Mouse (Mus musculus) urinary bladder, postnatal 36 days (tissue): ENCODE results near the gene Clip2.
"Not testable (repeated sequence)": the region's sequence is repeated elsewhere in the genome, so short reads cannot be mapped to it uniquely, and the experiment has no call there.

ENCODE experiments used
- DNase-seq, 2 experiments: peaks; one replicate each; pipeline ENCODE4 v3.0.0; 2022; ENCODE audit warnings: low spot score in 2 of 2, mixed read lengths in 1 of 2

Clip2 gene

DNA sequence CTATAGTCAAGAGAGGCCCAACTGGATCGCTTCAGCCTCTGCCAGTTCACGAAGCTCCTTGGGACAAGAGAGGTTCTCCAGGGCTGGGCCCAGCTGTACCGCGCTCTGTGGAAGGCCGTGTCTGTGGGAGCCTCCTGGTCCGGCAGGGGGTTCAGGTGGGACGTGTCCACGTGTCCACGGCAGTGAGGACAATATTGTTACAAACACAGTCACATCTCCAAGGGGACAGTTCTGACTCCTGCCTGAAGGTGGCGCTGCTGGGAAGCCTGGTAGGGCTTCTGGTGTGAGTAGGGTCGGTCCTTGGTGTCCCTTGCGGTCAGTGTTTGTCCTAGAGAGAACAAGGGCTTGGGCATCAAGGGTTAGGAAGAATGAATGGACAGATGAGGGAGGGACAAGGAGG lies 61.8 kb downstream of the Clip2 start:
- DNase-seq: no peak

DNA sequence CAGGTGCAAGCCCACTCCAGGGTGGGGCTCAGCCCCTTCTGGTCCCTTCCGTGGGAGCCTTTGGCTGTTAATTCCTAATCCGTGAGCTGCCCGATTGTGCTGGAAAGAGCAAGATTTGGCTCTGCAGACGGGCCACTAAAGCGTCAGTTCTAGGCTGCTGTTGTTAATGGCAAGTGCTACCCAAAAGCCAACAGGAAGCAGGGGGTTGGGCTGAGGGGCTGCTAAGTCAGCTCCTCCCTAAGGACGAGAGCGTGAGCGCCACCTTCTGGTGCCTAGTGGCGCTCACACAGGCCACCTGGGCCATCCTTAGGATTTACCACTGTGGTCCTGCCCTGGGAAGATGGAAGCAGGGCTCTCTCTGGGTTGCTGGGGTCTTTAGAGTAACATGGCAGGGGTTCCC lies 62.7 kb downstream of the Clip2 start:
- no peak for DNase-seq

DNA sequence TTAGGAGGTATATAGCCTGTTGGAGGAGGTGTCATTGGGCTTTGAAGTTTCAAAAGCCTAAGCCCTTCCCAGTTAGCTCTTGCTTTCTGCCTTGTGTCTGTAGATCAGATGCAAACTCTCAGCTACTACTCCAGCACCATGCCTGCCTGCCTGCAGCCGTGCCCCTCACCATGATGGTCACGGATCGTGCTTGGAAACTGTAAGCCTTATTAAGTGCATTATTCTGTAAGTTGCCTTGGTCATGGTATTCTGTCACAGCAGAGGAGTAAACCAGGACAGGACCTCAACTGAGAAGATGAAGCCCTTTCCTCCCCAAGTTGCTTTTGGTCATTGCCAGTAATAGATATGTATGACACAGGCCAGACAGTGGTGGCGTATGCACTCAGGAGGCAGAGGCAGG lies 63.6 kb downstream of the Clip2 start:
- DNase-seq: no peak

DNA sequence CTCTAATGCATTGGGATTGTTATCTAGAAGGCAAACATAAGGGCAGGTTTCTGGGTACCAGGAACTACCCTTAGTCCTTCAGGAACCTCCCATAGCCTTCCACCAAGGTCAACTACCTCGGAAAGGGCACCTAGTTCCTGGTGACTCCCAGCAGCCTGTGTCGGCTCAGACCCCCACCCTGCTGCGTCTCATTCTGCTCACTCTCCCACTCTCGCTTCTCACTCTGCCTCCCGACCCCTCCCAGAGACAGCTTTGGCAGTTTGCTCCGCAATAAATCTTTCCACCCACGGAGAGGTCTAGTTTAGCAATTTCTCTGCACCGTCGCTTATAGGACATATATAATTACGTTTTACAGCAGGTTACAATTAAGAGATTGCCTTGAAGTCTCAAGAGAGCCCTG lies 64.2 kb downstream of the Clip2 start:
- no peak for DNase-seq

DNA sequence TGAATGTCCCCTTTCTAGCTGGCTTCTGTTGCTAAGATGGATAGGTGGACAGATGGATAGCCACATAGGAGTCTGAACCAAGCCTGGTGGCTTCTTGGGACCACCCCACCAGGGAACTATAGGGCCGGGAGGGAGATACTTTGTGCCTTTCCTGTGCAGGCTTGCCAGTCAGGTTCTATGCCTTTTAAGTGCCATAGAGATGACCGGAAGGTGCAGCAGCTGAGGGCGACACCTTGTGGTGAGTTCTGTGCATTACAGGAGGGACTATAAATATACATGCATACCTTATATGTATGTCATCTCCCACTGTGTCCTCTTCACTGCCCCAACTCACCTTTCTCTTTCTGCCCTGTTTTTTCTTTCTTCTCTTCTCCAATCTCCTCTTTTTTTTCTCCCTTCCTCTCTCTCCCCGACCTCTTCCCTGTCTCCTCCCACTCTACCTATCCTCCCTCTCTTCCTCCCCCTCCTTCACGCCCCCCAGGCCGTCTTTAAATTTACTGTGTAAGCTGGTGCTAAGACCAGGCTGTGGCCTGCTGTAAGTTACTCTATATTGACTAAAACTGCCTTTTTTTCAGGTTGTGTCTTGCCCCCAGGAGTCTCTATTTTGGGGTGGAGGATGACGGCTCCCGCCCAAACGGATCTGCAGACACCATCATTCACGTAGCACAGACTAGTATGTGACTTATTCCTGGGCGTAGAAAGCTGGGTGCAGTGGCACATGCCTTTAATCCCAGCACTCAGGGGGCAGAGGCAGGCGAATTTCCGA lies 66.2 kb downstream of the Clip2 start:
- peak; percentile 48 to 51 for DNase-seq

DNA sequence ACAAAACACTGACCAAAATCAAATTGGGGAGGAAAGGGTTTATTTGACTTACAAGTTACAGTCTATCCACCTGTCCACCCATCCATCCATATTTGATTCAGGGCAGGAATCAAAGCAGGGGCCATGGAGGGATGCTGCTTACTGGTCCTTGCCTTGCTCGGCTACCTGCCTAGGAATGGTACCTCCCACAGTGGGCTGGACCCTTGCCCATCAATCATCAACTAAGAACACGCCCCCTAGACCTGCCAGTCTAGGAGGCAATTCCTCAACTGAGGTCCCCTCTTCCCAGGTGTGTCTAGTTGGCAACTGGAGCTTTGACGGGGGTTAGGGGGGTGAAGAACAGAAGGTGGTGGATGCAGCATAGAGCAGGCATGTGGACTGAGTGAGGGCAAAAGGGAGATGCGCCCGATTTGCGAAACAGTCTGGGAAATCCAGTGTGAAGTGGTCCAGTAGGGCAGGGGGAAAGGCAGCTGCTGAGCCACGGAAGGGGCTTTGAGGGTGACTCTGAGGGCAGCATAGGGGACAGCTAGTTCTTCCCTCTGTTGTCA lies 67.0 kb downstream of the Clip2 start:
- DNase-seq: no peak

DNA sequence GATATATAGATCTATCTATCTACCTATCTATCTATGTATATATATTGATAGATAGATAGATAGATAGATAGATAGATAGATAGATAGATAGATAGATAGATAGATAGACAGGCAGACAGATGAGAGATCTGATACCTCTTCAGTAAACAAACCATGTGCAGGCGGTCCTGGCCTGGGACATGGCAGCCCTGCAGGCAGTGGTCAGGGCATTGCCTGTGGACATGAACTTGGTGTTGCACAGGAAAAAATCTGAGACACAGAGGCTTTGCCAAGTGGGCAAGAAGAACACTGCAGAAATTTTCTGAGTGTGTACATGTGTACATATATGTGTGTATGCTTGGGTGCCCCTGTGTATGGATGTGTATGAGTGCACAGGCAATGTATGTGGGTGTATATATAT lies 68.9 kb downstream of the Clip2 start:
- DNase-seq: no peak

DNA sequence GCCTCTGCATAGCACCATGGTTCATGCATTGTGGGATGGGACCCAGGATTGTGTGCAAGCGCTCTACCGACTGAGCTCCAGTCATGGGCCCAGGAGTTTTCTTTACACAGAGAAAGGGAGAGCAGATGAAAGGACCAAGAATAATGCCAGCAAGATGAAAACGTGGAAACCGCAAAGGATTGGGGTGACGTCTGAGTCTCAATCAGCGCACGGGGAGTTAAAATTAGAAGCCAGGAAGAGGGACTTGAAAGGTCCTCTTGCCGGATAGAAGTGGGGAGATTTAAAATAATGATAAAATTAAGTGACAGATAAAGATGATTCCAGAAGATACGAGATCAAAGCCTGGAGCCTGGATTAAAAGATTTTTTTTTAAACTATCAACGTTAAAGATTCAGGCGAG lies 69.9 kb downstream of the Clip2 start:
- no peak for DNase-seq

DNA sequence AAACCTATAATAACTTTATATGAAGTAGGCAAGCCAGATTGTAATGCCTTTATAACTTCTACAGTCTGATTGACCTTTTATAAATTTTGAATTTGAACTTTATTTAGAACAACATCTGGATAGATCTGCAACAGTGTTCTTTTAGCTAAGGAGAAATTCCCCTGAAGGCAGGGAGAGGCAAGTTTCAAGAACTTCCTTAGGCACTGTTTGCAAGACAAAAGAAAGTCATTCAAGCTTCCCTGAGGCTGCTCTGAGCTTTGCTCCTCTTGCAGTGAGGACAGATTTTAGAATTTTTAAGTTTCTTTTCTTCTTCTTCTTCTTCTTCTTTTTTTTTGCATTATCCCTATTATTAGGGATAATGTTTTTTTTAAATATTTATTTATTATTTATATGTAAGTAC lies 73.3 kb downstream of the Clip2 start:
- not testable (repeated sequence) for DNase-seq

DNA sequence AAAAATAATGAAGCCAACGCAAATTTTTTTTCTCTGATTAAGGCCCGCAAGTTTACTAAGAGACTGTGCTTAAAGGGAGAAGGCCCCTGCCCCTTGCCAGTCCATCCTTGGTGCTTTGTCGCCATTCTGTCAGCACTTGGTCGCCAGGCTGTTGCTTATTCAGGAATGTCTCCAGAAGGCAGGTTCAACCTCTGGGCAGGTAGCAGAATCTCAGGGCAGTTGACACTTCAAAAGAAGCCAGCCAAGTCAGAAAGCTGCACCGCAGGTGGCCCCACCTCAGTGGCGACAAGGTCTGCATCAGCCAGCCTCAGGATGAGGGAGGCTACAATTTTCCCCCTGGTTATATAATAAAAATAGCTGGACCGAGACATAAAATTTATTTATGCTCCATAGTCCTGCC lies 76.5 kb downstream of the Clip2 start:
- not testable (repeated sequence) for DNase-seq

DNA sequence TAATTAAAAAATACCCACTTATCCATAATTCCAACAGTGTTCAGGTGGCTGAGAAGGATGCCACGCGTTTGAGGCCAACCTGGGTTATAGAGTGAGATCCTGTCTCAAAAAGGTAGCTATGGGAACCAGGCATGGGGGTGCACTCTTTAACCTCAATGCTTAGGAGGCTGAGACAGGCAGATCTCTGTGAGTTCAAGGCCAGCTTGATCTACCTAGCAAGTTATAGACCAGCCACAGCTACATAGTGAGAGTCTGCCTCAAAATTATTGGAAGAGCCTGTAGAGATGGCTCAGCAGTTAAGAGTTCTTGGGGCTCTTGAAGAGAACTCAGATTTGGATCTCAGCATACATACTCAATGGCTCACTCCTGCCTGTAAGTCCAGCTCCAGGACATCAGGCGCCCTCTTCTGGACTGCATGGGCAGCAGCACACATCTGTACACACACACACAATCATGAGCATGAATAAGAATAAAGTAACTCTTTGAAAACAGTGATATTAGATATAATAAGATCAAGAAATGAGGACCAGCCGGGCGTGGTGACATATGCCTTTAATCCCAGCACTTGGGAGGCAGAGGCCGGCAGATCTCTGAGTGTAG lies 77.1 kb downstream of the Clip2 start:
- no peak for DNase-seq

DNA sequence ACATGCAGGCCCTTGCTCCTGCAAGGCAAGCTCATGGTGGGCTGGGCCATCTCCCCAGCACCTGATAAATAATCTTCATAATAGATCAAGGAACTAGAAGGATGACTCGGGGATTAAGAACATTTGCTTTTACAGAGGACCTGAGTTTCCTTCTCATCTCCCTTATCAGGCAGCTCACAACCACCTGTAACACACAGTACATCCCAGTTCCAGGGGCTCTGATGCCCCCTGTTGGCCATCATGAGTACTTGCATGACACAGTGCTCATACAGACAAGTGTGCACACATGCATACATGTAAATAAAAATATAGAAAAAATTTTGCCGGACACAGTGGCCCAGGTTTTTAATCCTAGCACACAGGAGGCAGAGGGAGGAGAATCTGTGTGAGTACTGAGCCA lies 78.3 kb downstream of the Clip2 start:
- DNase-seq: no peak

DNA sequence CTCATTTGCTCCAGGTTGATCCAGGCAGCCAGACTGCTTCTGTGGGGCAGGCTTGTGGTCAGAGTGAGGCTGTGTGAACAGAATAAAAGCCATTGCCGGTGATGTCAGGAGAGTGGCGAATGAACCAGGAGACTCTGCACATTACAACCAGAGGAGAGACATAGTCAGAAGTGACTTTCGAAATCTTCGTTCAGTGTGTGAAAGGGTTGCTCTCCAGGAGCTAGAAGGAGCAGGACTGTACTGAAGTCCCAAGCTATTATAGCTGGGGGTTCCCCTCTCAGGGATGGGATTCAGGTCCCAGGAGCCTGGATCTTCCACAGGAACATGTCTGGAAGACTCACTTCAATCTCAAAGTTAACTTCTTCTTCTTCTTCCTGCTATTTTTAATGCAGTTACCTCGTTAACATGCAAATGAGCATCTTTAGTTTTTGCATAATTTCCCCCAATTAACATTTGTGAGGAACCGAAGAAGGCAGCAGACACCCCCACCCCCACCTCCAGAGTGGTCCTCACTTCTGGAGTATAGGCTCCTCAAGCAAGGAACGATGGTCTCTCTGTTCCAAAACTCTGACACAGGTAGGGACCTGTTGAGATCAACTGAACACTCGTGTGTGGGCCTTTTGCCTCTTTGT lies 81.6 kb downstream of the Clip2 start:
- no peak for DNase-seq

DNA sequence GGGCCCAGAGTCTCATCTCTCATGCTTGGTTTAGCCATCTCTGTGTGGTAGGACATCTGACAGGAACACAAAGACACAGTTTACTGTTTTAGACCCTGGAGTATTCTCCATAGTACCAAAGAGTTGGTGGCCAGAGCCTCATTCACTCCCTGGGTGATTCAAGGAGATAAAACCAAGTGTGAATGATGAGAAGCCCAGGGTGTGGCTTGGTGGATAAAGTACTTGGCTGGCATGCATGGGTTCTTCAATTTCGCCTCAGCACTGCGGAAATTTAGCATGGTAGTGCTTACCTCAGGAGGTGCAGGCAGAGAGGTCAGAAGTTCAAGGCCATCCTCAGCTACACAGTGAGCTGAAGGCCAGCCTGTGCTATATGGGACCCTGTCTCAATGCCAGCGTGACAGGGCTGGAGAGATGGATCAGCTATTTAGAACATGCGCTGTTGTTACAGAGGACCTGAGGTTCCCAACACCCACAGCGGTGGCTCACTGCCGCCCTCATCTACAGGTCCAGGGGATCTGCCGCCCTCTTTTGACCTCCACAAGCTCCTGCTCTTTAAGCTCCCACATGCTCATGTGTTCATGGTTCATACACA lies 82.6 kb downstream of the Clip2 start:
- no peak for DNase-seq

DNA sequence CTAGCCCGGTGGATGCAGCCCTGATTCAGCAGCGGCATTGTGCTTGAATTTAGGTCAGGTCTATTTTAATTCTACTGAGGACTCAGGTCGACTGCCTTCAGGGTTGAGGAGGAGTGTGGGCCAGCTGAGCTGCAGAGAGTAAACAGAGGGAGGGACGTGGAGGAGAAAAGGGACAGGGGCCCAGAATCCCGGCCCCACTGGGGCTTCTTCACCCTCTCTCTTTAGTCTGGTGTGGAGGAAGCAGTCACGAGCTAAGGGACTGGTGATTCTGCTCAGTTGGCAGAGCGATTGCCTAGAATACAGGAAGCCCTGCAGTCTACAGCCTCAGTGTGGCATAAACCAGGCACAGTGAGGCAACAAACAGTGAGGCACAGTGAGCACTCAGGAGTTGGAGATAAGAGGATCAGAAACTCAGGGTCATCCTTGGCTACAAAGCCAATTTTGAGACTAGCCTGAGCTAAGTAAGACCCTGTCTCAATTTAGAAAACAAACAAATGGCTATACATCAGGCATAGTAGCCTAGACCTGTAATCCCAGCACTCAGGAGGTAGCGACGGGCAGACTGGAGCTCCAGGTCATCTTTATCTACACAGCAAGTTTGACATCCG lies 84.0 kb downstream of the Clip2 start:
- no peak for DNase-seq

DNA sequence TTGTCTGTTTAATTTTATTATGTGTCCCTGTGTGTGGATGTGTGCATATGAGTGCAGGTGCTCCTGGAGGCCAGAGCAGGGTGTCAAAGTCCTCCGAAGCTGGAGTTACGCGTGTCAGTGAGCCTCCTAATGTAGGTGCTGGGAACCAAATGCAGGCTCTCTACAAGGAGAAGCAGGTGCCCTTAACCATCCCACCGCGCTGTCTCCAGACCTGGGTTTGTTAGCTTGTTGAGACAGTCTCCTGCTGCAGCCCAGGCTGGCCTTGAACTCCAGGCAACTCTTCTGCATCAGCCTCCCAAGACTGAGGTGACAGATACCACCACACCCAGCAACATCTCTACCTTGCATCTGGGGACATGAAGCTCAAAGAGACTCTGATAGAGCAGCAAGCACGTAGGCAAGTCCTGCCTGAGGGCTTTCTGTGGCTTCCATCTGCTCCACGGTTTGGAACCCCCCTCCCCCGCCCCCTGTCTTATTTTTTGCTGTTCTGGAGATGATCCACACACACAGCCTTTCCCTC lies 85.1 kb downstream of the Clip2 start:
- no peak for DNase-seq

DNA sequence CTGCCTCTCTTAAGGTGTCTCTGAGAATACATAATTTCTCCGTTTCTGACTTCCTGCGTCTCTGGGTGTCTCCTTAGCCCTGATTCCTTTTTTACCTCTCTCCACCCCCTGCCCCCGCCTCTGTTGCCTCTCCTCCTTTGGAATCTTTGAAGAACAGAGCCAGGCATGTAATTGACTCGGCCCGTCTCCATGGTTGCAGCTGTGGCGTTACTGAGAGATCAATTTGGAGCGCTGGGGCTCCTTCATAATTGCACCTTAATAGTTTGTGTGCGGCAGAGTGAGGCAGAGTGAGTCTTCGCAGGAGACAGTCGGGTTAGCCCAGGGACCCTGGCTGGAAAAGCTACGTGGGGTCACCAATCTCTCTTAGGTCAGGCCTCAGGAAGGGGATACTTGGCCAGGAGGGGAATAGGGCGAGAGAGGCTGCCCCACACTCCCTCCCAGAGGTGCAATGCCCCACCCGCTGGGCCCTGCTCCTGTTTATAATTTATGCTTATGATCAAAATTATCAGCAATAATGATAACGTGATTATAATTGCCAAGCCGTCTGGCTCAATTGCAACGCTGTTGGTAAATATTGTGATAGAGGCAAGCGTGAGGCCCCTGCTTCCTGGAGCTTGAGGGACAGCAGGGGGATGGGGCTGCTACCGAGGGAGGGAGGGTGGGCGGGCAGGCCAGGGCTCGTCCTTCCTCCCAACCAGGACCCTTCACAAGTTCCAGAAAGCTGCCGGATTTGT lies 85.8 kb downstream of the Clip2 start:
- DNase-seq: no peak

DNA sequence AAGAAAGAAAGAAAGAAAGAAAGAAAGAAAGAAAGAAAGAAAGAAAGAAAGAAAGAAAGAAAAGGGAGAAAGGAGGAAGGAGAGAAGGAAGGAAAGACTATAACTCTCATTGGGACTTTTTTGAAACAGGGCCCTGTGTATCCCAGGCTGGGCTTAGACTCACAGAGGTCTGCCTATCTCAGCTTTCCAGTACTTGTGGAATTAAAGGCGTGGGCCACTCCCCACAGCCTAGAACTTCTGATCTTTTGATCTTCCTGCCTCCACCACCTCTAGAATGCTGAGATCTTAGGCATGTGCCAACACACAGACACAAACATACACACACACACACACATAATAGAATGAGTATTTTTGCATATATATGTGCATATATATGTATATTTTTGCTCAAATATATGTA lies 87.0 kb downstream of the Clip2 start:
- DNase-seq: no peak

DNA sequence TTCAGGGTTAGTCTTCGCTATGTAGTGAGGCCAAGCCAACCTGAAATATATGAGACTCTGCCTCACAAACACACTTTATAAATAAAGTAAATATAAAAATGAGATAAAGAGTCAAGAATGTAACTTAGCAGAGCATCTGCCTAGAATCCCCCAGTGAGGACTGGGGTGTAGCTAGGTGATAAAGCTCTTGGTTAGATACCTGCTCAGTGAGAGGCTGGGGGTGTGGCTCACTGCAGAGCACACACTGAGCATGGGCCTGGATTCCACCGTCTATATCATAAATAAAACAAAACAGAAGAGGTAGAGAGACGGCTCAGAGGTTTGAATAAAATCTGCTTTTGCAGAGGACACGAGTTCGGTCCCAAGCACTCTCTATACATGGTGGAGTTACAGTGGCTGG lies 88.0 kb downstream of the Clip2 start:
- DNase-seq: no peak

DNA sequence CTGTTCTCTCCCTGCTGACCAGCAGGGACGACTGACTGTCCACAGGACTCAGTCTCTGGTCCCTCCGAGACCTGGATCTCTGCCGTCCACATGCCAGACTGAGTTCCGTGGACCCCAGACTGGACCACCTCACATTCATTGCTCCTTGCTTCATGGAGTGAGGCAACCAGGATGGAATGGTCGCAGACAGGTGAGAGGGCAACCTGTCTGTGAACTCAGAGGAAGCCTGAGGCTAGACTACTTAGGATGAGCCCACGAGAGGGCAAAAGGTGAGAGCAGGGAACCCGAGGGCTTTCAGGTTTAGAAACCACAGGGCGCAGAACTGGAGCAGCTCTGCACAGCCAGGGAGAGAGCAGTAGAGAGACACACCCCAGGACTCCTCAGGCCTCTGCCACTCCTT lies 89.5 kb downstream of the Clip2 start:
- no peak for DNase-seq

DNA sequence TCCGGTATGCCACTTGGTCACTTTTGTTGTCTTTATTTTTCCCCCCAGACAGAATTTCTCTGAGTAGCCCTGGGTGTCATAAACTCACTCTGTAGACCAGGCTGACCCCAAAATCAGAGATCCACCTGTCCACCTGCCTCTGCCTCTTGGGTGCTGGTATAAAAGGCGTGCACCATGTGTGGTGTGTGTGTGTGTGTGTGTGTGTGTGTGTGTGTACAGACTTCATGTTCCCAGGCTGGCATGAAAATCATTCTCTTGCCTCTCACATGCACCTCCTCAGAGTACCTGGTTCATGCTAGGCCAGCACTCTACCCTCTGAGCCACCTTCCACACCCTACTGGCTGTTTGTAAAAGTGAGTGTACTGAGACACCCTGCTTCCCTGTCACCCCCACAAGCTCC lies 89.9 kb downstream of the Clip2 start:
- no peak for DNase-seq
